Comparison of ENCODE assay signal across 11 mouse cellular contexts in genomic region chr10:23880695-23881094, GRCm38 (mm10). TPM values are rescaled to one million over a fixed set of nuclear protein-coding genes. Genes with fewer than 3 reads are reported as not detected.
DNase-seq lines count a peak whose midpoint lies in the region; ATAC-seq and TF ChIP-seq lines count a peak whose summit lies in the region.
"Had no signal": no experiment of that assay in that cellular context is flagged by ENCODE, and none has a peak within 500 bp of the region (broad histone marks: within the 10 kb centered on the region; RNA-seq: fewer than 3 reads in every experiment).

No protein-coding gene starts in this region.

- DNase-seq in CD4-positive, CD25-positive, alpha-beta regulatory T cell, adult 2 months (ENCODE audit: low read depth, low spot score) = peak; percentile 7
- DNase-seq in kidney, adult 9 months = peak; percentile 64
- DNase-seq in NIH3T3 (ENCODE audit: low read depth) = peak; percentile 25
- DNase-seq in lung, postnatal 0 days (ENCODE audit: low spot score) = no peak

- no peak overlapping the region for H3K9ac ChIP-seq in kidney, embryonic 15.5 days
- no peak overlapping the region for H3K9ac ChIP-seq in lung, postnatal 0 days (replicated peaks; ENCODE audit: low read depth)
- H3K9ac ChIP-seq: limb, embryonic 13.5 days had no signal

- no peak for TF ChIP-seq EP300 in lung, postnatal 0 days (IDR thresholded peaks at IDR 0.05)

- TF ChIP-seq CTCF in lung, postnatal 0 days (IDR thresholded peaks at IDR 0.05) = peak; percentile 50

- no peaks in the 10 kb centered on the region for H3K4me1 ChIP-seq in kidney, embryonic 15.5 days
- H3K4me1 ChIP-seq in lung, postnatal 0 days (ENCODE audit: insufficient read depth, low read depth, low read length) = no peaks in the 10 kb centered on the region
- H3K4me1 ChIP-seq: limb, embryonic 13.5 days had no signal

- no peak overlapping the region for H3K27ac ChIP-seq in kidney, embryonic 15.5 days
- H3K27ac ChIP-seq in lung, postnatal 0 days (ENCODE audit: low read length) = no peak overlapping the region
- H3K27ac ChIP-seq: limb, embryonic 13.5 days had no signal

- H3K4me3 ChIP-seq in kidney, embryonic 15.5 days (replicated peaks) = no peak overlapping the region
- H3K4me3 ChIP-seq in lung, postnatal 0 days (ENCODE audit: low read depth, low read length) = no peak overlapping the region
- H3K4me3 ChIP-seq: limb, embryonic 13.5 days; myocyte had no signal

- ATAC-seq in CD4-positive, CD25-positive, alpha-beta regulatory T cell, adult 4 months = no peak
- ATAC-seq in kidney, embryonic 15.5 days (replicated peaks; ENCODE audit: low FRiP score) = no peak
- no peak for ATAC-seq in lung, postnatal 0 days
- ATAC-seq in erythroid progenitor cell, adult 5-6 weeks (replicated peaks; ENCODE audit: low FRiP score, poor library complexity, severe bottlenecking) = no peak
- no peak for ATAC-seq in monocyte, adult 5-6 weeks (replicated peaks; ENCODE audit: insufficient number of reproducible peaks, low FRiP score, low TSS enrichment, poor library complexity, severe bottlenecking)

- 88% methylated on average over 6 of the region's 6 CpGs for WGBS in kidney, embryonic 15.5 days
- 89% methylated on average over 6 of the region's 6 CpGs for WGBS in lung, postnatal 0 days

- no peak overlapping the region for H3K4me2 ChIP-seq in kidney, embryonic 15.5 days
- no peak overlapping the region for H3K4me2 ChIP-seq in lung, postnatal 0 days (replicated peaks; ENCODE audit: low read depth, low read length)
- H3K4me2 ChIP-seq: limb, embryonic 13.5 days had no signal

- H3K9me3 ChIP-seq in kidney, embryonic 15.5 days (replicated peaks) = no peaks in the 10 kb centered on the region
- no peaks in the 10 kb centered on the region for H3K9me3 ChIP-seq in lung, postnatal 0 days (ENCODE audit: low read length)
- H3K9me3 ChIP-seq: limb, embryonic 13.5 days had no signal

- no peaks in the 10 kb centered on the region for H3K27me3 ChIP-seq in kidney, embryonic 15.5 days
- no peaks in the 10 kb centered on the region for H3K27me3 ChIP-seq in lung, postnatal 0 days (replicated peaks; ENCODE audit: insufficient read depth, low read length)
- H3K27me3 ChIP-seq: limb, embryonic 13.5 days had no signal

- H3K36me3 ChIP-seq in kidney, embryonic 15.5 days = no peaks in the 10 kb centered on the region
- H3K36me3 ChIP-seq in lung, postnatal 0 days (ENCODE audit: insufficient read depth, low read length) = no peaks in the 10 kb centered on the region
- H3K36me3 ChIP-seq: limb, embryonic 13.5 days had no signal

RNA-seq across cellular contexts. Expression of gene Vnn1, which starts 13.8 kb away (rescaled TPM):
- not detected for polyA plus RNA-seq in CD4-positive, CD25-positive, alpha-beta regulatory T cell, adult 4 months (2017; shearing (Covaris generic))
- polyA plus RNA-seq in kidney, embryonic 15.5 days (2015; fragmentation: Nextera tagmentation; extraction: Ambion mirVana) = 2.0 TPM in 2 replicates
- polyA plus RNA-seq in lung, postnatal 0 days (2015; fragmentation: Nextera tagmentation; extraction: Ambion mirVana) = 45.4 and 67.5 TPM in 2 replicates
- not detected in 2 replicates for total RNA-seq in erythroid progenitor cell, adult 5-6 weeks (2015; ENCODE audit: low replicate concordance)
- total RNA-seq in erythroid progenitor cell, adult 5-6 weeks (2017; ENCODE audit: low replicate concordance) = not detected in 2 replicates
- total RNA-seq in monocyte, adult 5-6 weeks (2017) = not detected in 3 replicates
- polyA plus RNA-seq: myocyte had no signal

RNA-seq across cellular contexts. Expression of gene Vnn3, which starts 29.4 kb away (rescaled TPM):
- polyA plus RNA-seq in CD4-positive, CD25-positive, alpha-beta regulatory T cell, adult 4 months (2017; shearing (Covaris generic)) = under 1 TPM in 1 of 2 experiments, not detected in 1; 0.17 TPM
- 0.27 TPM in 1 of 2 replicates, not detected in the other for polyA plus RNA-seq in kidney, embryonic 15.5 days (2015; fragmentation: Nextera tagmentation; extraction: Ambion mirVana)
- polyA plus RNA-seq in lung, postnatal 0 days (2015; fragmentation: Nextera tagmentation; extraction: Ambion mirVana) = 17.2 and 18.5 TPM in 2 replicates
- 5.4 TPM in 1 of 2 replicates, not detected in the other for total RNA-seq in erythroid progenitor cell, adult 5-6 weeks (2015; ENCODE audit: low replicate concordance)
- not detected in 2 replicates for total RNA-seq in erythroid progenitor cell, adult 5-6 weeks (2017; ENCODE audit: low replicate concordance)
- 8.6 to 16.8 TPM (median 14.7 TPM) in 3 replicates for total RNA-seq in monocyte, adult 5-6 weeks (2017)
- total RNA-seq: heart, postnatal 14 days had no signal
- polyA plus RNA-seq: limb, embryonic 13.5 days; myocyte had no signal

RNA-seq across cellular contexts. Expression of gene Taar1, which starts 39.5 kb away (rescaled TPM):
- not detected for polyA plus RNA-seq in CD4-positive, CD25-positive, alpha-beta regulatory T cell, adult 4 months (2017; shearing (Covaris generic))
- not detected in 2 replicates for polyA plus RNA-seq in kidney, embryonic 15.5 days (2015; fragmentation: Nextera tagmentation; extraction: Ambion mirVana)
- polyA plus RNA-seq in lung, postnatal 0 days (2015; fragmentation: Nextera tagmentation; extraction: Ambion mirVana) = not detected in 2 replicates
- not detected in 2 replicates for total RNA-seq in erythroid progenitor cell, adult 5-6 weeks (2015; ENCODE audit: low replicate concordance)
- not detected in 2 replicates for total RNA-seq in erythroid progenitor cell, adult 5-6 weeks (2017; ENCODE audit: low replicate concordance)
- total RNA-seq in monocyte, adult 5-6 weeks (2017) = not detected in 3 replicates
- total RNA-seq: heart, postnatal 14 days had no signal
- polyA plus RNA-seq: limb, embryonic 13.5 days; myocyte had no signal

RNA-seq across cellular contexts. Expression of gene Taar2, which starts 57.7 kb away (rescaled TPM):
- not detected for polyA plus RNA-seq in CD4-positive, CD25-positive, alpha-beta regulatory T cell, adult 4 months (2017; shearing (Covaris generic))
- polyA plus RNA-seq in kidney, embryonic 15.5 days (2015; fragmentation: Nextera tagmentation; extraction: Ambion mirVana) = 0.22 TPM in 1 of 2 replicates, not detected in the other
- polyA plus RNA-seq in lung, postnatal 0 days (2015; fragmentation: Nextera tagmentation; extraction: Ambion mirVana) = 0.16 TPM in 1 of 2 replicates, not detected in the other
- not detected in 2 replicates for total RNA-seq in erythroid progenitor cell, adult 5-6 weeks (2015; ENCODE audit: low replicate concordance)
- not detected in 2 replicates for total RNA-seq in erythroid progenitor cell, adult 5-6 weeks (2017; ENCODE audit: low replicate concordance)
- total RNA-seq in monocyte, adult 5-6 weeks (2017) = not detected in 3 replicates
- total RNA-seq: heart, postnatal 14 days had no signal
- polyA plus RNA-seq: limb, embryonic 13.5 days; myocyte had no signal

Comparison
In these comparisons a context has a peak if more than half of its experiments do, and no peak if none do; other contexts are left out.
1. RNA of gene Vnn1, which starts 13.8 kb away (polyA plus RNA-seq): 45.4 to 67.5 TPM in lung, postnatal 0 days; 2.0 TPM in kidney, embryonic 15.5 days and not detected in CD4-positive, CD25-positive, alpha-beta regulatory T cell, adult 4 months; every median in the first group is over 10 times any median in the second.
2. RNA of gene Vnn3, which starts 29.4 kb away (polyA plus RNA-seq): 17.2 to 18.5 TPM in lung, postnatal 0 days; 0.27 TPM in kidney, embryonic 15.5 days and 0.17 TPM in CD4-positive, CD25-positive, alpha-beta regulatory T cell, adult 4 months; every median in the first group is over 10 times any median in the second.